Mouse (Mus musculus): ENCODE data around the gene Gm20661.

Gm20661 gene

DNA sequence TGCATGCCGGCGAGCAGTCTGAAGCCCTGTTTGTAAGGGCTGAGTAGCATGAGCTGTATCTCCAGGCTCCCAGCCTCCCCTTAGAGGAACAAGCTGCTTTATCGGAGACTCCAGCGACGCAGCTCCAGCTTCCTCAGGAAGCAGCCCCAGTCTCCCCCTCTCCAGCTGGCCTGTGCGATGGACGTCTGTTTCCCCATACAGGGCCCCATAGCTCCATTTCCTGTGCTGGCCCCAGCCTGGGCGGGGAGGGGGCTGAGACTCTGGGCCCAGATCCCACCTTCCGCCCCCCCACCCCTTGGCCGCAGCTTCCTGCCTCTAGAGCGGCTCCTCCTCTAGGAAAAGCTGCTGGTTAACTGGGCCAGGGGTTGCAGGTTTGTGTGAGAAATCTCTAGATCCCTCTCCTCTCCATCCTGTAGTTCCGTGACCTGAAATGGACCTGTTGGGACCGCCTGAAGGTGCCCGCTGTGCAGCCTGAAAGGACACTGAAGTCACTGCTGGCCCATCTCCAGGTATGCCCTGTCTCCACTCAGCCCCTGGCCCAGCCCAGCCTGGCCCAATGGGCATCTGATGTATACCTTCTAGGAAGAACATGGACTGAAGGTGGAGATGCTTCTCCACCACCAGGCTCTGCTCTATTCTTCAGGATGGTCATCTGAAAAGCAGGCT lies at the start of gene Gm20661:
TSS of gene Gm20661 (plus strand) at position 378 of the 666 bp plus-strand sequence.
- TF ChIP-seq CTCF (conservative IDR thresholded peaks at IDR 0.05; ENCODE audit: low read length) (no peak), POU5F1 (IDR thresholded peaks at IDR 0.05; ENCODE audit: borderline replicate concordance, low read length) (no peak), NANOG (IDR thresholded peaks at IDR 0.05; ENCODE audit: borderline replicate concordance, low read length) (no peak)
- Histone ChIP-seq H3K9me3 (ENCODE audit: low read length) (no peaks in the 10 kb centered on the region), H3K36me3 (ENCODE audit: insufficient read depth, low read length) (no peaks in the 10 kb centered on the region), H3K4me3 (replicated peaks; ENCODE audit: low read length) (peak within 1 kb of the TSS; percentile 39), H3K27me3 (ENCODE audit: insufficient read depth, low read length) (peaks cover 63% of the 10 kb centered on the region), H3K4me1 (replicated peaks; ENCODE audit: low read depth, low read length) (peaks cover 50% of the 10 kb centered on the region)

DNA sequence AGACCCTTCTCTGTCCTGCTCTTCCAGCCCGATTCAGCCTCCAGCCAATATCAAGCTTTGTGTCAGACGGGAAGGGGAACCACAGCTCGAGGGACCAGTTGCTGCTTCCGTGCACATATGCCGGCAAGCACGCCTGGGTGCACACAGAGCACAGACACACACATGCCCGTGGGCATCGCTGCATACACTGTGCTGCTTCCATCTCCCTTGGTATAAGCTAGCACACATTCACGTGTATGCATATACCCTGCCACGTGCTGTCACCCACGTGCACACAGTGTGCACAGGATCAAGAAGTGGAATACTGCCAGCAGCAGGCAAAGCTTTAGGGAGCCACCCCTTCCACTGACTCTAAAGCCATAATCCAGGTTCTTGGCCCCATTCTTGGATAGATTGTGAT lies 48.7 kb upstream of the Gm20661 start:
- Histone ChIP-seq H3K4me3 (replicated peaks; ENCODE audit: low read length) (no peak overlapping the region), H3K27me3 (ENCODE audit: insufficient read depth, low read length) (peaks cover 55% of the 10 kb centered on the region), H3K4me1 (replicated peaks; ENCODE audit: low read depth, low read length) (peaks cover 42% of the 10 kb centered on the region), H3K9me3 (ENCODE audit: low read length) (no peaks in the 10 kb centered on the region), H3K36me3 (ENCODE audit: insufficient read depth, low read length) (no peaks in the 10 kb centered on the region; the same call in 1 of the 2 replicates)
- no peak for TF ChIP-seq NANOG (IDR thresholded peaks at IDR 0.05; ENCODE audit: borderline replicate concordance, low read length)
- TF ChIP-seq CTCF (conservative IDR thresholded peaks at IDR 0.05; ENCODE audit: low read length): no peak
- TF ChIP-seq POU5F1 (IDR thresholded peaks at IDR 0.05; ENCODE audit: borderline replicate concordance, low read length): no peak

DNA sequence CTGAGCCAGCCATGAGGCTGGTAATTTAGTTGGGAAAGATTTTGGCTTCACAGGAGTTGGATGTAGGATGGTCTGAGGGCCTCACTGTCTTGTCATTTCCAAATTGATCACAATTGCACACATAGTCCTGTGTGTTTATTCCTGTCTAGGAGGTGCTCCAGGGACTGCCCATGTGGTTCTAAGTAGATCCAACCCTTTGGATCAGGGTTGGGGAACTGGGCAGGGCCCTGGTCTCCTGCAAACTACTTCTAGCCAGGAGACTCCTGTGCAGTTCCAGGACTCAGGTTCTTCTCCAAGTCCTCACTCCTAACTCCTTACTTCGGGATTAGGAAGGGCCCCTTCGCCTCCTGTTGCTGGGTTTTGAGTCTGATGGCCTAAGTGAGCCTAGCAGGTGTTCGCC lies 47.5 kb upstream of the Gm20661 start, which contains the start of gene Camkv:
TSS of gene Camkv (plus strand) at position 301 of the 400 bp plus-strand sequence.
- peak within 1 kb of the TSS; percentile 86 for H3K4me3 ChIP-seq (replicated peaks; ENCODE audit: low read length)
- H3K9me3 ChIP-seq (ENCODE audit: low read length): no peaks in the 10 kb centered on the region
- TF ChIP-seq CTCF (conservative IDR thresholded peaks at IDR 0.05; ENCODE audit: low read length): no peak
- TF ChIP-seq NANOG (IDR thresholded peaks at IDR 0.05; ENCODE audit: borderline replicate concordance, low read length): no peak
- no peak for TF ChIP-seq POU5F1 (IDR thresholded peaks at IDR 0.05; ENCODE audit: borderline replicate concordance, low read length)
- no peaks in the 10 kb centered on the region; the same call in 1 of the 2 replicates for H3K36me3 ChIP-seq (ENCODE audit: insufficient read depth, low read length)
- H3K27me3 ChIP-seq (ENCODE audit: insufficient read depth, low read length): peaks cover 50% of the 10 kb centered on the region
- peaks cover 49% of the 10 kb centered on the region for H3K4me1 ChIP-seq (replicated peaks; ENCODE audit: low read depth, low read length)

DNA sequence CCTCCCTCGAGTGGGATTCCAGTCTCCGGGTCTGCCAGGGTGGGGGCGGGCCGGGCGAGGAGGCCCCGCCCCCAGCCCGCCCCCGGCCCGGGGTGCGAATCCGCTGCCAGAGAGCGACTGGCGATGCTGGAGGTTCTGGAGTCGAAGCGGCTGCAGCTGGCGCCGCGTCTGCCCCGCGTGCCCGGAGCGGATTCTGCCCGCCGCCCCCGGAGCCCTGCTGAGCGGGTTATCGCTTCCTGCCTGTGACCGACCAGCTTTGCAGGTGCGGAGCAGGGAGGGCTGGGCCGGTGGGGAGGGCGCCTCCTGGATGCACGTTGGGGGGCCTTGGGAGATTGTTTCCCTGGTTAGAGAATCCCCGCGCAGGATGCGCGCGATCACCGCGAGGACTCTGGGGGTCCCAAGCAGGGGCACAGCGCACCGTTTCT lies 47.1 kb upstream of the Gm20661 start:
- Histone ChIP-seq H3K9me3 (ENCODE audit: low read length) (no peaks in the 10 kb centered on the region), H3K4me3 (replicated peaks; ENCODE audit: low read length) (peak overlapping the region; percentile 86), H3K27me3 (ENCODE audit: insufficient read depth, low read length) (peaks cover 46% of the 10 kb centered on the region), H3K36me3 (ENCODE audit: insufficient read depth, low read length) (no peaks in the 10 kb centered on the region; the same call in 1 of the 2 replicates), H3K4me1 (replicated peaks; ENCODE audit: low read depth, low read length) (peaks cover 50% of the 10 kb centered on the region)
- TF ChIP-seq POU5F1 (IDR thresholded peaks at IDR 0.05; ENCODE audit: borderline replicate concordance, low read length): no peak

DNA sequence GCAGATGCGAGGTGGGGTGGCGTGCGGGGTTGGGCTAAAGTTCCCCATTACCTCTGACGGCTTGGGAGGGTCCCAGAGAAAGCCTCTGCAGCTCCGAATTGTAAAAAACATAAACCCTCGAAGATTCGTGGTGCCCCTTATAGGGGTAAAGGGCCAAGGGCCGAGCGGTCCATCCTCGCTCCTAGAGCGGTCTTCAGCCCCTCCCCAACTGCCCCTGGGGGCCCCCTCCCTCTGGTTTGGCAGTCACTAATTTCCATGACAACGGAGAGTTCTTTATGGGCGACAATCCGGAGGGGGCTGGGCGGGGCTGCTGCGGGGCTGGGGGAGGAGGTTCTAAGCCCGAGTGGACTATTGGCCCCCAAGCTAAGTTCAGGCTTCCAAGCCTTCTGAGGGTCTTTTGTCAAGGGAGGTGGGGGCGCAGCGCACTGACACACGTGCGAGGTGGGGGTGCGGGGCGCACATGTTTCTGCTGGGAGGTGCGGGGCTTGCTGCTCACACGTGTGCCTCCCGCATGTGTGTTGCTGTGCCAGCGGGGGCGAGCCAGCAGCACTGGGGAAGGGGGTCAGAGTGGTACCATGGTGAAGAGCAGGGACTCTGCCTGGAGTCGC lies 46.5 kb upstream of the Gm20661 start:
- Histone ChIP-seq H3K27me3 (ENCODE audit: insufficient read depth, low read length) (peaks cover 45% of the 10 kb centered on the region), H3K4me3 (replicated peaks; ENCODE audit: low read length) (peak overlapping the region; percentile 86), H3K9me3 (ENCODE audit: low read length) (no peaks in the 10 kb centered on the region), H3K36me3 (ENCODE audit: insufficient read depth, low read length) (no peaks in the 10 kb centered on the region; the same call in 1 of the 2 replicates), H3K4me1 (replicated peaks; ENCODE audit: low read depth, low read length) (peaks cover 50% of the 10 kb centered on the region)
- no peak for TF ChIP-seq CTCF (conservative IDR thresholded peaks at IDR 0.05; ENCODE audit: low read length)
- no peak for TF ChIP-seq POU5F1 (IDR thresholded peaks at IDR 0.05; ENCODE audit: borderline replicate concordance, low read length)
- TF ChIP-seq NANOG (IDR thresholded peaks at IDR 0.05; ENCODE audit: borderline replicate concordance, low read length): no peak

DNA sequence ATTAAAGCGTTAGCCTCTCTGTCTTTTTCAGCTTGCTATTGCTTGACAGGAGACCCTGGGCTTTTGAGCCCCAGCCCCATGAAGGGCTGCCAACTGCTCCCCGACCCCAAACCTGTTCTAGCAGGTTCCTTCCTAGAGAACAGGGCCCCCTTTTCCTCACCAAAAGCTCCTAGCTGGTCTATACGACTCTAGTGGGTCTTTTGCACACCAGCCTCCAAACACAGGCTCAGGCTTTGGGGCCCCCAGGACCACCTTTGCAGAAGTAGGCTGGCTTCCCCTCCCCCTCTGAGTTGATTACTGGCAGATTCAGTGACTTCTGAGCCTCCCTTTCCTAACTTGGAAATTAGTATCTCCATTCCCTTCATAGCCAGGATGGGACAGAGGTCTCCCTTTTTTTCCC lies 46.0 kb upstream of the Gm20661 start:
- Histone ChIP-seq H3K4me1 (replicated peaks; ENCODE audit: low read depth, low read length) (peaks cover 47% of the 10 kb centered on the region), H3K36me3 (ENCODE audit: insufficient read depth, low read length) (no peaks in the 10 kb centered on the region; the same call in 1 of the 2 replicates), H3K9me3 (ENCODE audit: low read length) (no peaks in the 10 kb centered on the region), H3K4me3 (replicated peaks; ENCODE audit: low read length) (peak overlapping the region; percentile 86), H3K27me3 (ENCODE audit: insufficient read depth, low read length) (peaks cover 44% of the 10 kb centered on the region)
- TF ChIP-seq CTCF (conservative IDR thresholded peaks at IDR 0.05; ENCODE audit: low read length) (no peak), NANOG (IDR thresholded peaks at IDR 0.05; ENCODE audit: borderline replicate concordance, low read length) (no peak), POU5F1 (IDR thresholded peaks at IDR 0.05; ENCODE audit: borderline replicate concordance, low read length) (no peak)

DNA sequence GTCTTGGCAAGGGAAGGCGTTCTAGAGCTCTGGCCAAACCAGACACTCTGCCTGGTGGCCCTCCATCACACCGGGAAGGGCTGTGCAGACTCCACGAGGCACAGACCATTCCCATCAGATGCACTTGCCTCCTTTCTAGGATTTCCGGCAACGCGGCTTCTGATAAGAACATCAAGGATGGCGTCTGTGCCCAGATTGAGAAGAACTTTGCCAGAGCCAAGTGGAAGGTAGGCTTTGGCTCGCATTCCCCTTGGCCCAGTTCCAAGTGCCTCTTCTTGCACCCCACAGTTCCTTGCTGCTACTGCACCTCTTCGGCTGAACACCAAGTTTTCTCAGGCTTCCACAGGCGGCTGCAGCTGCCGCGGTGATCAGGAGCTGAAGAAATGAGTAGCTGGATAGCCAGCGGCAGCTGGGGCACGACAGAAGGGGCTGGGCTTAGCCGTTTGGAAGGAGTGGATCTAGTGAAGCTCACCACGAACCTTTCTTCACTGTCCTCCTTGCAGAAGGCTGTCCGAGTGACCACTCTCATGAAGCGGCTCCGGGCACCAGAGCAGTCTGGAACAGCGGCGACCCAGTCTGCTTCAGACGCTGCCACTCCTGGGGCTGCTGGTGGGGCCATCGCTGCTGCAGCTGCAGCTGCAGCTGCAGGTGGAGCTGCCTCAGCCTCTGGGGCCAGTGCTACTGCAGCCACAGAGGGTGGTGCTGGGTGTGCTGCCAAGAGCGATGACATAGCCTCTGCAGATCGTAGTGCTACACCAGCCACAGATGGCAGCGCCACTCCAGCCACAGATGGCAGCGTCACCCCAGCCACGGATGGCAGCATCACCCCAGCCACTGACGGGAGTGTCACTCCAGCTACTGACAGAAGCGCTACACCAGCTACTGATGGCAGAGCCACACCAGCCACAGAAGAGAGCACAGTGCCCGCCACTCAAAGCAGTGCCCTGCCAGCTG lies 35.3 kb upstream of the Gm20661 start:
- Histone ChIP-seq H3K36me3 (ENCODE audit: insufficient read depth, low read length) (peaks cover 46% of the 10 kb centered on the region), H3K4me3 (replicated peaks; ENCODE audit: low read length) (peak overlapping the region; percentile 29; the same call in 1 of the 2 replicates), H3K4me1 (replicated peaks; ENCODE audit: low read depth, low read length) (peaks cover 51% of the 10 kb centered on the region), H3K9me3 (ENCODE audit: low read length) (no peaks in the 10 kb centered on the region), H3K27me3 (ENCODE audit: insufficient read depth, low read length) (no peaks in the 10 kb centered on the region)
- TF ChIP-seq NANOG (IDR thresholded peaks at IDR 0.05; ENCODE audit: borderline replicate concordance, low read length): no peak
- no peak for TF ChIP-seq POU5F1 (IDR thresholded peaks at IDR 0.05; ENCODE audit: borderline replicate concordance, low read length)
- no peak for TF ChIP-seq CTCF (conservative IDR thresholded peaks at IDR 0.05; ENCODE audit: low read length)

All from E14TG2a.4 (cell line).